Mouse (Mus musculus): ENCODE measurements around the gene Sel1l2. TPM values are rescaled to one million over a fixed set of nuclear protein-coding genes. Genes with fewer than 3 reads are reported as not detected.

The Sel1l2 gene
- polyA plus RNA-seq (2014; fragmentation: Illumina TruSeq; extraction: RNeasy Lipid Tissue Mini Kit (QIAGEN cat#74804); ENCODE audit: low read depth, low replicate concordance), result 1.0 TPM

GRCm38 (mm10) chr2:140389525-140389924 is at the start of gene Sel1l2:
TSS of gene Sel1l2 (minus strand) at chr2:140389706.

GRCm38 (mm10) chr2:140395179-140395578 is 5.7 kb upstream of the Sel1l2 start, which contains the start of gene Macrod2:
TSS of gene Macrod2 (plus strand) at chr2:140395309.

Other genes with a start within 250 kb of the Sel1l2 start
- not detected for gene Gm17374, start 237.7 kb downstream of the Sel1l2 start, polyA plus RNA-seq (2014; fragmentation: Illumina TruSeq; extraction: RNeasy Lipid Tissue Mini Kit (QIAGEN cat#74804); ENCODE audit: low read depth, low replicate concordance)
- gene Esf1, start 219.1 kb downstream of the Sel1l2 start, polyA plus RNA-seq (2014; fragmentation: Illumina TruSeq; extraction: RNeasy Lipid Tissue Mini Kit (QIAGEN cat#74804); ENCODE audit: low read depth, low replicate concordance), result 10.9 TPM
- 10.1 TPM for gene Ndufaf5, start 219.1 kb downstream of the Sel1l2 start, polyA plus RNA-seq (2014; fragmentation: Illumina TruSeq; extraction: RNeasy Lipid Tissue Mini Kit (QIAGEN cat#74804); ENCODE audit: low read depth, low replicate concordance)
- 11.5 TPM for gene Macrod2, start 5.6 kb upstream of the Sel1l2 start, polyA plus RNA-seq (2014; fragmentation: Illumina TruSeq; extraction: RNeasy Lipid Tissue Mini Kit (QIAGEN cat#74804); ENCODE audit: low read depth, low replicate concordance)

Measured in adipose tissue, adult 10 weeks (tissue).